Comparison of ENCODE assay signal across 8 mouse cellular contexts in genomic region chr7:68369694-68370093, GRCm38 (mm10).
DNase-seq lines count a peak whose midpoint lies in the region; ATAC-seq and TF ChIP-seq lines count a peak whose summit lies in the region.

No protein-coding gene starts in this region.

- peak overlapping the region; percentile 55 for H3K4me2 ChIP-seq in embryonic facial prominence, embryonic 13.5 days
- H3K4me2 ChIP-seq in heart, embryonic 13.5 days: peak overlapping the region; percentile 62
- H3K4me2 ChIP-seq in kidney, postnatal 0 days (ENCODE audit: low read length): peak overlapping the region; percentile 49
- H3K4me2 ChIP-seq in liver, embryonic 13.5 days: 0 out of 2 replicates have a peak overlapping the region, but pooled peaks have one; percentile 35
- H3K4me2 ChIP-seq in stomach, embryonic 14.5 days (replicated peaks; ENCODE audit: low read depth, low read length): peak overlapping the region; percentile 37

- peak overlapping the region; percentile 38 for H3K4me3 ChIP-seq in embryonic facial prominence, embryonic 13.5 days
- peak overlapping the region; percentile 41 for H3K4me3 ChIP-seq in heart, embryonic 13.5 days
- H3K4me3 ChIP-seq in kidney, postnatal 0 days (replicated peaks; ENCODE audit: low read depth, low read length): peak overlapping the region; percentile 23
- no peak overlapping the region for H3K4me3 ChIP-seq in liver, embryonic 13.5 days (replicated peaks)
- peak overlapping the region; percentile 18; the same call in 1 of the 2 replicates for H3K4me3 ChIP-seq in stomach, embryonic 14.5 days (ENCODE audit: low read depth, low read length)

- H3K9ac ChIP-seq in embryonic facial prominence, embryonic 13.5 days: no peak overlapping the region
- no peak overlapping the region for H3K9ac ChIP-seq in heart, embryonic 13.5 days
- H3K9ac ChIP-seq in kidney, postnatal 0 days (ENCODE audit: low read depth, low read length): no peak overlapping the region
- no peak overlapping the region for H3K9ac ChIP-seq in liver, embryonic 13.5 days
- no peak overlapping the region for H3K9ac ChIP-seq in stomach, embryonic 14.5 days (replicated peaks; ENCODE audit: low read depth, low read length)

- 0 out of 2 replicates have a peak, but pooled peaks have one; percentile 26 for ATAC-seq in embryonic facial prominence, embryonic 13.5 days (ENCODE audit: insufficient number of reproducible peaks, insufficient read depth, low FRiP score, low TSS enrichment, low read depth)
- no peak for ATAC-seq in heart, embryonic 13.5 days (ENCODE audit: extremely low read depth, insufficient number of reproducible peaks, low FRiP score, low TSS enrichment)
- ATAC-seq in kidney, postnatal 0 days (replicated peaks; ENCODE audit: low FRiP score, low read depth): peak; percentile 8; the same call in 1 of the 2 replicates
- no peak for ATAC-seq in liver, embryonic 13.5 days (ENCODE audit: low read depth)
- 0 out of 2 replicates have a peak, but pooled peaks have one; percentile 12 for ATAC-seq in stomach, embryonic 14.5 days (ENCODE audit: insufficient number of reproducible peaks, insufficient read depth, low FRiP score, low read depth)

- no peaks in the 10 kb centered on the region for H3K36me3 ChIP-seq in embryonic facial prominence, embryonic 13.5 days
- no peaks in the 10 kb centered on the region for H3K36me3 ChIP-seq in heart, embryonic 13.5 days
- H3K36me3 ChIP-seq in kidney, postnatal 0 days (ENCODE audit: insufficient read depth, low read length): no peaks in the 10 kb centered on the region
- no peaks in the 10 kb centered on the region for H3K36me3 ChIP-seq in liver, embryonic 13.5 days
- no peaks in the 10 kb centered on the region for H3K36me3 ChIP-seq in stomach, embryonic 14.5 days (ENCODE audit: control insufficient read depth, insufficient read depth, low read length)

- peak; percentile 88 for TF ChIP-seq CTCF in kidney, postnatal 0 days (IDR thresholded peaks at IDR 0.05; ENCODE audit: low read depth)

- H3K27ac ChIP-seq in embryonic facial prominence, embryonic 13.5 days: no peak overlapping the region
- H3K27ac ChIP-seq in heart, embryonic 13.5 days (replicated peaks): no peak overlapping the region
- no peak overlapping the region for H3K27ac ChIP-seq in kidney, postnatal 0 days
- no peak overlapping the region for H3K27ac ChIP-seq in liver, embryonic 13.5 days
- H3K27ac ChIP-seq in stomach, embryonic 14.5 days (ENCODE audit: low read length): no peak overlapping the region

- no peaks in the 10 kb centered on the region for H3K9me3 ChIP-seq in embryonic facial prominence, embryonic 13.5 days
- H3K9me3 ChIP-seq in heart, embryonic 13.5 days: no peaks in the 10 kb centered on the region
- H3K9me3 ChIP-seq in kidney, postnatal 0 days (replicated peaks; ENCODE audit: low read length): no peaks in the 10 kb centered on the region
- H3K9me3 ChIP-seq in liver, embryonic 13.5 days (replicated peaks): no peaks in the 10 kb centered on the region
- H3K9me3 ChIP-seq in stomach, embryonic 14.5 days (ENCODE audit: control insufficient read depth, low read depth, low read length): no peaks in the 10 kb centered on the region

- no peaks in the 10 kb centered on the region for H3K4me1 ChIP-seq in embryonic facial prominence, embryonic 13.5 days
- peaks cover 4% of the 10 kb centered on the region; the same call in 1 of the 2 replicates for H3K4me1 ChIP-seq in heart, embryonic 13.5 days
- H3K4me1 ChIP-seq in kidney, postnatal 0 days (replicated peaks; ENCODE audit: insufficient read depth, low read length): no peaks in the 10 kb centered on the region
- no peaks in the 10 kb centered on the region for H3K4me1 ChIP-seq in liver, embryonic 13.5 days (replicated peaks)
- no peaks in the 10 kb centered on the region for H3K4me1 ChIP-seq in stomach, embryonic 14.5 days (ENCODE audit: control insufficient read depth, insufficient read depth, low read length)

- H3K27me3 ChIP-seq in embryonic facial prominence, embryonic 13.5 days: peaks cover 44% of the 10 kb centered on the region
- peaks cover 51% of the 10 kb centered on the region for H3K27me3 ChIP-seq in heart, embryonic 13.5 days (replicated peaks)
- H3K27me3 ChIP-seq in kidney, postnatal 0 days (ENCODE audit: insufficient read depth, low read length): no peaks in the 10 kb centered on the region
- peaks cover 23% of the 10 kb centered on the region for H3K27me3 ChIP-seq in liver, embryonic 13.5 days
- H3K27me3 ChIP-seq in stomach, embryonic 14.5 days (ENCODE audit: control insufficient read depth, insufficient read depth, low read length): no peaks in the 10 kb centered on the region

- peak; percentile 87 for DNase-seq in A20 (ENCODE audit: low read depth, low spot score)
- peak; percentile 80 for DNase-seq in adrenal gland, postnatal 14 days
- DNase-seq in kidney, postnatal 0 days (ENCODE audit: low spot score): peak; percentile 86
- DNase-seq in liver, embryonic 13.5 days: peak; percentile 40
- peak; percentile 92 for DNase-seq in neural tube, embryonic 10.5 days (ENCODE audit: extremely low spot score, low spot score)

- WGBS in embryonic facial prominence, embryonic 13.5 days: 2% methylated on average over 12 of the region's 13 CpGs
- under 1% methylated on average over 10 of the region's 13 CpGs for WGBS in heart, embryonic 13.5 days
- under 1% methylated on average over 10 of the region's 13 CpGs for WGBS in kidney, postnatal 0 days
- WGBS in liver, embryonic 13.5 days (ENCODE audit: insufficient replicate concordance): 0% methylated on average over 10 of the region's 13 CpGs
- 2% methylated on average over 12 of the region's 13 CpGs for WGBS in stomach, embryonic 14.5 days

Comparison
In these comparisons a context has a peak if more than half of its experiments do, and no peak if none do; other contexts are left out.
1. DNase-seq: peak in every context shown above with its lines; median percentile 92 in neural tube, embryonic 10.5 days; 87 in A20; 86 in kidney, postnatal 0 days; 80 in adrenal gland, postnatal 14 days; 40 in liver, embryonic 13.5 days.
2. ATAC-seq: peak in embryonic facial prominence, embryonic 13.5 days (single experiment), kidney, postnatal 0 days (single experiment) and stomach, embryonic 14.5 days (single experiment); none in heart, embryonic 13.5 days (single experiment) and liver, embryonic 13.5 days (single experiment).
3. Peak in every context shown above with its lines, with median percentiles within 50 percentile points of each other: H3K4me2 ChIP-seq.